Mouse (Mus musculus): ENCODE results near the gene Ugt1a7c. TPM values are rescaled to one million over a fixed set of nuclear protein-coding genes. Genes with fewer than 3 reads are reported as not detected.

Ugt1a7c gene
- total and polyA plus RNA-seq, 2 experiments from 2014 or later: 0.99 to 1.8 TPM

DNA sequence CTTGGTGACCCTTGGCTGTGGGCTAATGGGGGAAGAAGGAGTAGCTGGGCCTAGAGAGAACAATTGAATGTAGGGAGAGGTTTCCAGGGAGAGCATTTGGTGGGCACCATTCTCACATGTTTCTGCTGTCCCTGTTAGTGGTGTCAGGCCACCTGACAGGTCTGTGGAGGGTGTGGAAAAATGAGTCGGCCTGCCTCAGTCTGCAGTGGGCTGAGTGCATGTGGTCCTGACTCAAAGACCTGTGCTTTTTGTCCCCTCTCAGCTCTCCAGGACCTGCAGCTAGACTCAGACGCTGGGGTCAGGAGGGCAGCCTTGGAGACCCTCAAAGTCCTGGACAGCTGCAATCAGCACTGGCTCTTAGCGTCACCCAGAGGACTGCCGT, 164.8 kb downstream of the Ugt1a7c start:
- no peaks in the 10 kb centered on the region for H3K27me3 ChIP-seq (ENCODE audit: control insufficient read depth, insufficient read depth, low read length)
- H3K4me1 ChIP-seq (ENCODE audit: control insufficient read depth, insufficient read depth): peaks cover 16% of the 10 kb centered on the region
- H3K4me2 ChIP-seq (ENCODE audit: low read depth, low read length): no peak overlapping the region
- H3K4me3 ChIP-seq (ENCODE audit: low read depth, low read length): no peak overlapping the region
- no peak overlapping the region for H3K9ac ChIP-seq (replicated peaks; ENCODE audit: low read depth, low read length)
- no peak for DNase-seq (ENCODE audit: low spot score)
- H3K36me3 ChIP-seq (replicated peaks; ENCODE audit: control insufficient read depth, insufficient read depth, low read length): peaks cover 52% of the 10 kb centered on the region
- no peak overlapping the region for H3K27ac ChIP-seq (ENCODE audit: low read depth)
- no peak for ATAC-seq (ENCODE audit: insufficient read depth, low read depth)
- no peak for TF ChIP-seq EP300 (IDR thresholded peaks at IDR 0.05; ENCODE audit: low read depth)
- no peak for TF ChIP-seq CTCF (IDR thresholded peaks at IDR 0.05; ENCODE audit: low read depth)
- 66% methylated on average over 4 of the region's 4 CpGs for WGBS
- H3K9me3 ChIP-seq (replicated peaks; ENCODE audit: control insufficient read depth, low read length): 0 out of 2 replicates have a peak, but pooled peaks cover 5% of the 10 kb centered on the region

GRCm38 (mm10) chr1:88260114-88260513, 165.3 kb downstream of the Ugt1a7c start:
- H3K36me3 ChIP-seq (replicated peaks; ENCODE audit: control insufficient read depth, insufficient read depth, low read length): peaks cover 56% of the 10 kb centered on the region
- 0 out of 2 replicates have a peak, but pooled peaks have one; percentile 2 for ATAC-seq (ENCODE audit: insufficient read depth, low read depth)
- H3K27me3 ChIP-seq (ENCODE audit: control insufficient read depth, insufficient read depth, low read length): no peaks in the 10 kb centered on the region
- peak overlapping the region; percentile 0; the same call in 1 of the 2 replicates for H3K9ac ChIP-seq (replicated peaks; ENCODE audit: low read depth, low read length)
- no peak for TF ChIP-seq EP300 (IDR thresholded peaks at IDR 0.05; ENCODE audit: low read depth)
- TF ChIP-seq CTCF (IDR thresholded peaks at IDR 0.05; ENCODE audit: low read depth): peak; percentile 24; the same call in 1 of the 2 replicates
- H3K4me2 ChIP-seq (ENCODE audit: low read depth, low read length): no peak overlapping the region
- H3K27ac ChIP-seq (ENCODE audit: low read depth): no peak overlapping the region
- WGBS: 71% methylated on average over 6 of the region's 6 CpGs
- H3K4me3 ChIP-seq (ENCODE audit: low read depth, low read length): no peak overlapping the region
- peaks cover 16% of the 10 kb centered on the region for H3K4me1 ChIP-seq (ENCODE audit: control insufficient read depth, insufficient read depth)
- 0 out of 2 replicates have a peak, but pooled peaks cover under 1% of the 10 kb centered on the region for H3K9me3 ChIP-seq (replicated peaks; ENCODE audit: control insufficient read depth, low read length)
- no peak for DNase-seq (ENCODE audit: low spot score)

DNA sequence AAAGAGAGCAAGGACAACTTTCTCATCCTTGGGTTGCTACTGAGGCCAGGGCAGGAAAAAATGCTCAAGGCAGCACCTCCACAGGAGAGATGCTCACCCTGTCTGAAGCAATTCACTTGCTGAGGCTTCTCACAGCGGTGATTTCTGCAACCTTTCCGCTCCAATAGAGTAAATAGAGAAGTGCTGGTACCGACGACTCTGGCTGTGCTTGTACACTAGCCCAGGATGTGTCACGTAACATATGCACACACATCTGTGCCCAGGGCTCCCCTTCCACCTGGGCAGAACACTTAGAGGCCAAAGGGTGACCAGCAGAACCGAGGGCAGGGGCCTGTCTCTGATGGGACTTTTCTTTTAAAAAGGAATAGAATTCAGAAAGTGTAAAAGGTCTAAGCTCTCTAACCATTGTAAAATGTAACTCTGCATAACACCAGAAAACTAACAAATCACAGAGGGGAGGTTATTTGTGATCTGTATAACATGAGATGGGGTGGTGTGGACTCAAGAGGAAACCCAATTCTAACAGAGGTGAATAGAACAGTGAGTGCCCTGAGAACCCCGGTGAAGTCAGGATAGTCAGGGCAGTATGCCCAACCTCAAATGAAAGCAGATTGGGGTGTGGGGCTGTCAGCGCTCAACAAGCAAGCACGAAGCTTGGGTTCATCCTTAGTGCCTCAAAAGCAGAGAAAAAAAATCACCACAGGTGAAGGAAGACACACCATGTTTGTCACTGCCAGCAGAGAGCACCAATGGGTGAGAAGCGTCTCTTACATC, 165.9 kb downstream of the Ugt1a7c start:
- ATAC-seq (ENCODE audit: insufficient read depth, low read depth) (no peak), DNase-seq (ENCODE audit: low spot score) (no peak)
- no peak overlapping the region for H3K4me3 ChIP-seq (ENCODE audit: low read depth, low read length)
- TF ChIP-seq EP300 (IDR thresholded peaks at IDR 0.05; ENCODE audit: low read depth) (no peak), CTCF (IDR thresholded peaks at IDR 0.05; ENCODE audit: low read depth) (no peak)
- 81% methylated on average over 10 of the region's 10 CpGs for WGBS
- no peaks in the 10 kb centered on the region for H3K9me3 ChIP-seq (replicated peaks; ENCODE audit: control insufficient read depth, low read length)
- peaks cover 63% of the 10 kb centered on the region for H3K36me3 ChIP-seq (replicated peaks; ENCODE audit: control insufficient read depth, insufficient read depth, low read length)
- no peak overlapping the region for H3K27ac ChIP-seq (ENCODE audit: low read depth)
- no peaks in the 10 kb centered on the region for H3K27me3 ChIP-seq (ENCODE audit: control insufficient read depth, insufficient read depth, low read length)
- H3K9ac ChIP-seq (replicated peaks; ENCODE audit: low read depth, low read length): no peak overlapping the region
- H3K4me2 ChIP-seq (ENCODE audit: low read depth, low read length): no peak overlapping the region
- H3K4me1 ChIP-seq (ENCODE audit: control insufficient read depth, insufficient read depth): peaks cover 16% of the 10 kb centered on the region

- Histone ChIP-seq H3K27ac (ENCODE audit: low read depth) (no peak overlapping the region), H3K4me1 (ENCODE audit: control insufficient read depth, insufficient read depth) (peaks cover 16% of the 10 kb centered on the region), H3K4me3 (ENCODE audit: low read depth, low read length) (no peak overlapping the region), H3K4me2 (ENCODE audit: low read depth, low read length) (no peak overlapping the region), H3K27me3 (ENCODE audit: control insufficient read depth, insufficient read depth, low read length) (no peaks in the 10 kb centered on the region), H3K36me3 (replicated peaks; ENCODE audit: control insufficient read depth, insufficient read depth, low read length) (peaks cover 72% of the 10 kb centered on the region), H3K9me3 (replicated peaks; ENCODE audit: control insufficient read depth, low read length) (no peaks in the 10 kb centered on the region), H3K9ac (replicated peaks; ENCODE audit: low read depth, low read length) (no peak overlapping the region)
- ATAC-seq (ENCODE audit: insufficient read depth, low read depth) (no peak), DNase-seq (ENCODE audit: low spot score) (no peak)
- 81% methylated on average over 7 of the region's 7 CpGs for WGBS
- TF ChIP-seq EP300 (IDR thresholded peaks at IDR 0.05; ENCODE audit: low read depth) (no peak), CTCF (IDR thresholded peaks at IDR 0.05; ENCODE audit: low read depth) (no peak)
Measured at GRCm38 (mm10) chr1:88261706-88262105, 166.8 kb downstream of the Ugt1a7c start.

DNA sequence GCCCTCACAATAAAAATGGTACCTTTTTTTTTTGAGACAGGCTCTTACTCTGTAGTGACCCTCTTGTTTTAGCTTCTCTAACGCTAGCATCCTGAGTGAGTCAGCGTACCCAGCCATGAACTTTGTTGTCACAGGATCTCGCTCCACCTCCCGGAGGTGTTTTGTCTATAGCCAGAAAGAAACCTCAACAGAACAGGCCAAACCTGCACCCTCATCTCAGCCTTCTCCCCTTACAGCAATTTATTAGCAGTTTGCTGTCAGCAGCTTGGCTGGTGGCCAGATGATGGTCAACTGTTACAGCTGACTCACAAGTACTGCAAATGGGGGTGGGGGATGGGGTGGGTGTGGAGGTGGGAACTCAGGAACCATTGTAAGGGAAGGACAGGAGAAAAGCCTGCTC, 167.4 kb downstream of the Ugt1a7c start:
- TF ChIP-seq EP300 (IDR thresholded peaks at IDR 0.05; ENCODE audit: low read depth) (no peak), CTCF (IDR thresholded peaks at IDR 0.05; ENCODE audit: low read depth) (no peak)
- Histone ChIP-seq H3K36me3 (replicated peaks; ENCODE audit: control insufficient read depth, insufficient read depth, low read length) (peaks cover 78% of the 10 kb centered on the region), H3K27me3 (ENCODE audit: control insufficient read depth, insufficient read depth, low read length) (no peaks in the 10 kb centered on the region), H3K27ac (ENCODE audit: low read depth) (no peak overlapping the region), H3K9me3 (replicated peaks; ENCODE audit: control insufficient read depth, low read length) (no peaks in the 10 kb centered on the region), H3K4me3 (ENCODE audit: low read depth, low read length) (no peak overlapping the region), H3K4me2 (ENCODE audit: low read depth, low read length) (no peak overlapping the region), H3K4me1 (ENCODE audit: control insufficient read depth, insufficient read depth) (peaks cover 16% of the 10 kb centered on the region), H3K9ac (replicated peaks; ENCODE audit: low read depth, low read length) (no peak overlapping the region)
- DNase-seq (ENCODE audit: low spot score): peak; percentile 59
- ATAC-seq (ENCODE audit: insufficient read depth, low read depth): no peak
- WGBS: 75% methylated on average over 4 of the region's 4 CpGs
